Mouse (Mus musculus) bone marrow macrophage, adult 2 months (primary cell): ENCODE data around the gene Acpp.

Source experiments
- CTCF ChIP-seq: IDR thresholded peaks from 2 replicates; pipeline ENCODE4 v1.5.1; 2012; ENCODE audit warnings: low read depth, mild to moderate bottlenecking, low read length, moderate library complexity
- POLR2A ChIP-seq: IDR thresholded peaks from 2 replicates; pipeline ENCODE4 v1.6.1; 2012; ENCODE audit warnings: mild to moderate bottlenecking, low read depth, low read length, borderline replicate concordance

DNA sequence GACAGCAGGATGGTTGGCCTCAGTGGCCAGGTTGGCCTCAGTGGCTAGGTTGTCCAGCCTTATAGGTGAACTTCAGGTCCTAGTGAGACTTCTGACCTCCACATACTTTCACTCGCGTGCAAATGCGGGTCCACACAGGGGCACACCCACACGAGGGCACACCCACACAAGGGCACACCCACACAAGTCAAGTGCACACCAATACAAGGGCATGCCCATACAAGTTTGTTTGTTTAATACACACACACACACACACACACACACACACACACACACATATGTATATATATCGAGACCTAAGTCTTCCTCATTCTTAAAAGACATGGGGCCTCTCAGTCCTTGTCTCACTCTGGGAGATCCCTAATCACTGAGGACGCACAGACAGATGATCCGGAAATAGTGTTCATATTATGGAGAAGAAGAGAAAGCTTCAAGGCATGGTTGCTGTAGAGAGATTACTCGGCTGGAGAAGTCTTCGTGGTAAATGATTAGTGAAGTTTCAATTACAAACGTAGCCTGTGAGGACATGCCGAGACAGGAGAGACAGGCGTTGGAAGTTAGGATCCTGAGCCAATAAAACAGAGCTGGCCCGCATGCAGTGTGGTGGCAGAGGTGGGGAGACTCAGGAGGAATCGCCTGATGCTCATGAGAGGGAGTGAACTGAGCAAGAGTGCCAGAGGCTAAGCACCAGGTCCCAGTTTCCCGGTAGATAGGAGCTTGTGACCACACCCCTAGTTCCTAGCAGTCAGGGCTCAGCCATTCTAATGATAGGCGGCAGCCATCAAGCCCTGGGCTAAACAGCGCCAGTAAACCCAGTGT, 23.7 kb upstream of the Acpp start:
- TF ChIP-seq POLR2A (no peak), CTCF (no peak)
